Mouse (Mus musculus): ENCODE results near the gene Itpk1. TPM values are rescaled to one million over a fixed set of nuclear protein-coding genes. Genes with fewer than 3 reads are reported as not detected.

Itpk1 gene
- total and polyA plus RNA-seq, 3 experiments: 7.9 to 11.6 (median 9.5) TPM

GRCm38 (mm10) chr12:102709896-102710295, 5.2 kb upstream of the Itpk1 start:
- H3K4me3 ChIP-seq: no peak overlapping the region
- no peaks in the 10 kb centered on the region for H3K36me3 ChIP-seq (ENCODE audit: control insufficient read depth, insufficient read depth, low read length)
- no peaks in the 10 kb centered on the region for H3K79me2 ChIP-seq (replicated peaks; ENCODE audit: control insufficient read depth, insufficient read depth, low read length)
- no peaks in the 10 kb centered on the region for H3K27me3 ChIP-seq (ENCODE audit: control insufficient read depth, insufficient read depth, low read length)
- no peak overlapping the region for H3K27ac ChIP-seq
- H3K4me1 ChIP-seq (ENCODE audit: control insufficient read depth, insufficient read depth, low read length): peaks cover 1% of the 10 kb centered on the region; the same call in 1 of the 2 replicates
- no peak overlapping the region for H3K9ac ChIP-seq (ENCODE audit: low read depth, low read length)
- 91% methylated on average over 5 of the region's 5 CpGs for WGBS
- TF ChIP-seq CTCF (IDR thresholded peaks at IDR 0.05) (no peak), EP300 (IDR thresholded peaks at IDR 0.05; ENCODE audit: insufficient read depth, low read depth, low read length) (no peak), POLR2A (IDR thresholded peaks at IDR 0.05; ENCODE audit: insufficient read depth, low read depth, low read length) (no peak)
- intact Hi-C loops (cut with DNase I): loop anchor here (5.0 to 10.0 kb wide), 3 partner anchors 32 to 355 kb away; partner anchors contain the start of genes Moap1 and Tmem251
- no peak for DNase-seq

GRCm38 (mm10) chr12:102708220-102708619, 3.5 kb upstream of the Itpk1 start:
- 36% methylated on average over 11 of the region's 11 CpGs for WGBS
- intact Hi-C loops (cut with DNase I): loop anchor here (1.0 to 10.0 kb wide), 3 partner anchors 34 to 357 kb away; partner anchors contain the start of genes Moap1 and Tmem251

GRCm38 (mm10) chr12:102706833-102707463, 2.2 kb upstream of the Itpk1 start:
- Histone ChIP-seq H3K4me3 (no peak overlapping the region), H3K27ac (no peak overlapping the region), H3K36me3 (ENCODE audit: control insufficient read depth, insufficient read depth, low read length) (no peaks in the 10 kb centered on the region), H3K4me1 (ENCODE audit: control insufficient read depth, insufficient read depth, low read length) (peaks cover 6% of the 10 kb centered on the region; the same call in 1 of the 2 replicates), H3K79me2 (replicated peaks; ENCODE audit: control insufficient read depth, insufficient read depth, low read length) (no peaks in the 10 kb centered on the region), H3K27me3 (ENCODE audit: control insufficient read depth, insufficient read depth, low read length) (no peaks in the 10 kb centered on the region), H3K9ac (ENCODE audit: low read depth, low read length) (no peak overlapping the region)
- DNase-seq: no peak
- no peak for TF ChIP-seq EP300 (IDR thresholded peaks at IDR 0.05; ENCODE audit: insufficient read depth, low read depth, low read length)
- no peak for TF ChIP-seq CTCF (IDR thresholded peaks at IDR 0.05)
- no peak for TF ChIP-seq POLR2A (IDR thresholded peaks at IDR 0.05; ENCODE audit: insufficient read depth, low read depth, low read length)
- intact Hi-C loops (cut with DNase I): loop anchor here (5.0 to 10.0 kb wide), 2 partner anchors 35 to 358 kb away; partner anchors contain the start of genes Moap1 and Tmem251
- 85% methylated on average over 10 of the region's 10 CpGs for WGBS

More at GRCm38 (mm10) chr12:102708220-102708619, 3.5 kb upstream of the Itpk1 start:
- no peak overlapping the region for H3K9ac ChIP-seq (ENCODE audit: low read depth, low read length)
- no peaks in the 10 kb centered on the region for H3K27me3 ChIP-seq (ENCODE audit: control insufficient read depth, insufficient read depth, low read length)
- peaks cover 5% of the 10 kb centered on the region; the same call in 1 of the 2 replicates for H3K4me1 ChIP-seq (ENCODE audit: control insufficient read depth, insufficient read depth, low read length)
- peak; percentile 36 to 51 for DNase-seq
- H3K36me3 ChIP-seq (ENCODE audit: control insufficient read depth, insufficient read depth, low read length): no peaks in the 10 kb centered on the region
- TF ChIP-seq CTCF (IDR thresholded peaks at IDR 0.05): peak; percentile 72
- no peak for TF ChIP-seq EP300 (IDR thresholded peaks at IDR 0.05; ENCODE audit: insufficient read depth, low read depth, low read length)
- no peak overlapping the region for H3K27ac ChIP-seq
- no peak overlapping the region for H3K4me3 ChIP-seq
- no peaks in the 10 kb centered on the region for H3K79me2 ChIP-seq (replicated peaks; ENCODE audit: control insufficient read depth, insufficient read depth, low read length)

DNA sequence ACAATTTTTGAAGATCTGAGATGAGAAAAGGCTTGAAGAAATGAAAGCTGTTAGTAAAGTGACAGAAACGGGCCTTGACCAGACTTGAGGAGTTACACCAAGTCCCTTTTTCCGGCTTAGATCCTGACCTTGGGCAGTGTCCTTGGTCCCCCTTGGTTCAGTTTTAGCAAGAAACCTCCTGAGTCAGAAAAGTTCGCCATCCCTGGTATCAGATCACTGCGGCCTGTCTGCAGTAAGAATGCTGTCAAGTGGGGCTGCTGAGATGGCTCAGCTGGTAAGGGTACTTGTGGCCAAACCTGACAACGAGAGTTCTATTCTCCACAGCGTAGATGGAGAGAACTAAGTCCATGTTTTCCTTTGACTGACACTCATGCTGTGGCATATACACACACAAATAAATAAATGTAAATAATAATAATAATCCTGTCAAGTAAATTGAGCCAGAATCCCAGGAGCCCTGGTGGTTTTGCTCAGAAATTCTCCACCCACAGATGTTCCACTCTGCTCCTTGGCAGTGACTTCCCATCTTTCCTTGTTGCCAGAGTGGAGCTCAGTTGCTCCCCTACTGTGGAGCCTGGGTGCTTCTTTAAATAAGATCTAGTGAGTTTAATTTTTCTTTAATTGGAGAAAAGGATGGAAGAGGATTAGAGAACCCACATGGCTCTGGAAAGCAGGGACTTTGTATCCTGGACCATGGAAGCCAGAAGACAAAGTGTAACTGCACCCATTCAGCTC, 1.3 kb upstream of the Itpk1 start:
- Histone ChIP-seq H3K27ac (no peak overlapping the region; the same call in 1 of the 2 replicates), H3K79me2 (replicated peaks; ENCODE audit: control insufficient read depth, insufficient read depth, low read length) (no peaks in the 10 kb centered on the region), H3K36me3 (ENCODE audit: control insufficient read depth, insufficient read depth, low read length) (no peaks in the 10 kb centered on the region), H3K9ac (ENCODE audit: low read depth, low read length) (no peak overlapping the region), H3K27me3 (ENCODE audit: control insufficient read depth, insufficient read depth, low read length) (no peaks in the 10 kb centered on the region), H3K4me1 (ENCODE audit: control insufficient read depth, insufficient read depth, low read length) (peaks cover 6% of the 10 kb centered on the region; the same call in 1 of the 2 replicates), H3K4me3 (no peak overlapping the region)
- intact Hi-C loops (cut with DNase I): loop anchor here (2.0 to 10.0 kb wide), 3 partner anchors 33 to 359 kb away; partner anchors contain the start of genes Moap1 and Tmem251
- TF ChIP-seq EP300 (IDR thresholded peaks at IDR 0.05; ENCODE audit: insufficient read depth, low read depth, low read length) (no peak), CTCF (IDR thresholded peaks at IDR 0.05) (no peak), POLR2A (IDR thresholded peaks at IDR 0.05; ENCODE audit: insufficient read depth, low read depth, low read length) (no peak)
- no peak for DNase-seq
- WGBS: 75% methylated on average over 6 of the region's 6 CpGs

GRCm38 (mm10) chr12:102705216-102705871, 614 bp upstream of the Itpk1 start:
- Histone ChIP-seq H3K27ac (peak overlapping the region; percentile 89), H3K4me3 (peak overlapping the region; percentile 70), H3K4me1 (ENCODE audit: control insufficient read depth, insufficient read depth, low read length) (peaks cover 6% of the 10 kb centered on the region; the same call in 1 of the 2 replicates), H3K36me3 (ENCODE audit: control insufficient read depth, insufficient read depth, low read length) (no peaks in the 10 kb centered on the region), H3K9ac (ENCODE audit: low read depth, low read length) (peak overlapping the region; percentile 81), H3K79me2 (replicated peaks; ENCODE audit: control insufficient read depth, insufficient read depth, low read length) (no peaks in the 10 kb centered on the region), H3K27me3 (ENCODE audit: control insufficient read depth, insufficient read depth, low read length) (no peaks in the 10 kb centered on the region)
- DNase-seq: peak; percentile 89 to 90
- 3% methylated on average over 45 of the region's 45 CpGs for WGBS
- intact Hi-C loops (cut with DNase I): loop anchor here (2.0 to 10.0 kb wide), 3 partner anchors 33 to 359 kb away; partner anchors contain the start of genes Moap1 and Tmem251
- TF ChIP-seq POLR2A (IDR thresholded peaks at IDR 0.05; ENCODE audit: insufficient read depth, low read depth, low read length) (no peak), EP300 (IDR thresholded peaks at IDR 0.05; ENCODE audit: insufficient read depth, low read depth, low read length) (no peak), CTCF (IDR thresholded peaks at IDR 0.05) (0 out of 2 replicates have a peak, but pooled peaks have one; percentile 99)
